Mouse (Mus musculus): Measurements from ENCODE around the gene Cachd1. TPM values are rescaled to one million over a fixed set of nuclear protein-coding genes. Genes with fewer than 3 reads are reported as not detected.

Gene Cachd1
- polyA plus RNA-seq, 1 experiment from 2014 or later, result 24.5 TPM

- no peak for DNase-seq (ENCODE audit: low spot score)
- H3K4me1 ChIP-seq, result peaks cover 40% of the 10 kb centered on the region
- H3K36me3 ChIP-seq (replicated peaks), result no peaks in the 10 kb centered on the region
- no peak overlapping the region for H3K4me3 ChIP-seq
- H3K27ac ChIP-seq (replicated peaks), result no peak overlapping the region
- peaks cover 5% of the 10 kb centered on the region; the same call in 1 of the 2 replicates for H3K27me3 ChIP-seq (replicated peaks; ENCODE audit: low read depth, poor library complexity, severe bottlenecking)
- 91% methylated on average over 14 of the region's 14 CpGs for WGBS
- H3K9me3 ChIP-seq, result no peaks in the 10 kb centered on the region
Measured at GRCm38 (mm10) chr4:100800730-100801442, 24.4 kb downstream of the Cachd1 start.

GRCm38 (mm10) chr4:100801443-100801786, 24.9 kb downstream of the Cachd1 start:
- H3K4me1 ChIP-seq, result peaks cover 34% of the 10 kb centered on the region
- 80% methylated on average over 3 of the region's 3 CpGs for WGBS

GRCm38 (mm10) chr4:100811057-100811695, 34.7 kb downstream of the Cachd1 start:
- H3K4me3 ChIP-seq, result no peak overlapping the region
- H3K27ac ChIP-seq (replicated peaks), result no peak overlapping the region
- no peaks in the 10 kb centered on the region for H3K27me3 ChIP-seq (replicated peaks; ENCODE audit: low read depth, poor library complexity, severe bottlenecking)
- no peaks in the 10 kb centered on the region for H3K9me3 ChIP-seq
- H3K4me1 ChIP-seq, result peaks cover 32% of the 10 kb centered on the region
- 20% methylated on average over 5 of the region's 5 CpGs for WGBS
- no peak for DNase-seq (ENCODE audit: low spot score)
- H3K36me3 ChIP-seq (replicated peaks), result peaks cover 3% of the 10 kb centered on the region; the same call in 1 of the 2 replicates

More at GRCm38 (mm10) chr4:100801443-100801786, 24.9 kb downstream of the Cachd1 start:
- no peak for DNase-seq (ENCODE audit: low spot score)
- H3K27ac ChIP-seq (replicated peaks), result no peak overlapping the region
- H3K27me3 ChIP-seq (replicated peaks; ENCODE audit: low read depth, poor library complexity, severe bottlenecking), result peaks cover 5% of the 10 kb centered on the region; the same call in 1 of the 2 replicates
- no peak overlapping the region for H3K4me3 ChIP-seq
- no peaks in the 10 kb centered on the region for H3K9me3 ChIP-seq
- no peaks in the 10 kb centered on the region for H3K36me3 ChIP-seq (replicated peaks)

GRCm38 (mm10) chr4:100811802-100812510, 35.5 kb downstream of the Cachd1 start:
- H3K9me3 ChIP-seq, result no peaks in the 10 kb centered on the region
- WGBS, result 27% methylated on average over 8 of the region's 8 CpGs
- no peak overlapping the region for H3K27ac ChIP-seq (replicated peaks)
- peaks cover 3% of the 10 kb centered on the region; the same call in 1 of the 2 replicates for H3K36me3 ChIP-seq (replicated peaks)
- H3K4me3 ChIP-seq, result no peak overlapping the region
- no peak for DNase-seq (ENCODE audit: low spot score)
- H3K27me3 ChIP-seq (replicated peaks; ENCODE audit: low read depth, poor library complexity, severe bottlenecking), result no peaks in the 10 kb centered on the region
- H3K4me1 ChIP-seq, result peaks cover 32% of the 10 kb centered on the region

GRCm38 (mm10) chr4:100813767-100814461, 37.4 kb downstream of the Cachd1 start:
- WGBS, result 89% methylated on average over 2 of the region's 2 CpGs
- H3K4me1 ChIP-seq, result peaks cover 32% of the 10 kb centered on the region

GRCm38 (mm10) chr4:100819238-100819637, 42.8 kb downstream of the Cachd1 start:
- H3K4me3 ChIP-seq, result no peak overlapping the region
- no peak for DNase-seq (ENCODE audit: low spot score)
- WGBS, result 97% methylated on average over 3 of the region's 3 CpGs
- H3K9me3 ChIP-seq, result no peaks in the 10 kb centered on the region
- no peaks in the 10 kb centered on the region for H3K36me3 ChIP-seq (replicated peaks)
- H3K4me1 ChIP-seq, result 0 out of 2 replicates have a peak, but pooled peaks cover 2% of the 10 kb centered on the region
- H3K27ac ChIP-seq (replicated peaks), result no peak overlapping the region
- H3K27me3 ChIP-seq (replicated peaks; ENCODE audit: low read depth, poor library complexity, severe bottlenecking), result no peaks in the 10 kb centered on the region

More at GRCm38 (mm10) chr4:100813767-100814461, 37.4 kb downstream of the Cachd1 start:
- H3K27me3 ChIP-seq (replicated peaks; ENCODE audit: low read depth, poor library complexity, severe bottlenecking), result no peaks in the 10 kb centered on the region
- H3K4me3 ChIP-seq, result no peak overlapping the region
- no peaks in the 10 kb centered on the region for H3K9me3 ChIP-seq
- H3K36me3 ChIP-seq (replicated peaks), result 0 out of 2 replicates have a peak, but pooled peaks cover 1% of the 10 kb centered on the region
- H3K27ac ChIP-seq (replicated peaks), result no peak overlapping the region
- DNase-seq (ENCODE audit: low spot score), result no peak

- Histone ChIP-seq H3K27me3 (replicated peaks; ENCODE audit: low read depth, poor library complexity, severe bottlenecking) (no peaks in the 10 kb centered on the region), H3K4me3 (no peak overlapping the region), H3K27ac (replicated peaks) (no peak overlapping the region), H3K9me3 (peaks cover 7% of the 10 kb centered on the region), H3K36me3 (replicated peaks) (peaks cover 8% of the 10 kb centered on the region), H3K4me1 (peaks cover 10% of the 10 kb centered on the region)
- no peak for DNase-seq (ENCODE audit: low spot score)
- WGBS, result 93% methylated on average over 7 of the region's 7 CpGs
Measured at GRCm38 (mm10) chr4:100822526-100822925, 46.1 kb downstream of the Cachd1 start.

GRCm38 (mm10) chr4:100827374-100827773, 50.9 kb downstream of the Cachd1 start:
- Histone ChIP-seq H3K4me3 (no peak overlapping the region), H3K9me3 (peaks cover 7% of the 10 kb centered on the region), H3K27ac (replicated peaks) (peak overlapping the region; percentile 36; the same call in 1 of the 2 replicates), H3K27me3 (replicated peaks; ENCODE audit: low read depth, poor library complexity, severe bottlenecking) (no peaks in the 10 kb centered on the region), H3K36me3 (replicated peaks) (peaks cover 8% of the 10 kb centered on the region), H3K4me1 (peaks cover 35% of the 10 kb centered on the region)
- DNase-seq (ENCODE audit: low spot score), result no peak
- 8% methylated on average over 5 of the region's 5 CpGs for WGBS

GRCm38 (mm10) chr4:100828737-100829136, 52.3 kb downstream of the Cachd1 start:
- 4% methylated on average over 10 of the region's 10 CpGs for WGBS
- peaks cover 8% of the 10 kb centered on the region for H3K36me3 ChIP-seq (replicated peaks)
- 0 out of 2 replicates have a peak overlapping the region, but pooled peaks have one; percentile 63 for H3K27ac ChIP-seq (replicated peaks)
- DNase-seq (ENCODE audit: low spot score), result peak; percentile 80
- peaks cover 7% of the 10 kb centered on the region for H3K9me3 ChIP-seq
- no peaks in the 10 kb centered on the region for H3K27me3 ChIP-seq (replicated peaks; ENCODE audit: low read depth, poor library complexity, severe bottlenecking)
- H3K4me1 ChIP-seq, result peaks cover 35% of the 10 kb centered on the region
- H3K4me3 ChIP-seq, result no peak overlapping the region

- Histone ChIP-seq H3K27me3 (replicated peaks; ENCODE audit: low read depth, poor library complexity, severe bottlenecking) (no peaks in the 10 kb centered on the region), H3K27ac (replicated peaks) (no peak overlapping the region), H3K9me3 (no peaks in the 10 kb centered on the region), H3K4me1 (peaks cover 44% of the 10 kb centered on the region), H3K36me3 (replicated peaks) (no peaks in the 10 kb centered on the region), H3K4me3 (no peak overlapping the region)
- 66% methylated on average over 6 of the region's 6 CpGs for WGBS
- DNase-seq (ENCODE audit: low spot score), result no peak
Measured at GRCm38 (mm10) chr4:100837205-100837604, 60.7 kb downstream of the Cachd1 start.

- H3K27me3 ChIP-seq (replicated peaks; ENCODE audit: low read depth, poor library complexity, severe bottlenecking), result no peaks in the 10 kb centered on the region
- whole genome bisulfite sequencing, result 40% methylated on average over 5 of the region's 5 CpGs
- H3K4me3 ChIP-seq, result no peak overlapping the region
- H3K9me3 ChIP-seq, result no peaks in the 10 kb centered on the region
- no peak for DNase-seq (ENCODE audit: low spot score)
- H3K27ac ChIP-seq (replicated peaks), result no peak overlapping the region; the same call in 1 of the 2 replicates
- no peaks in the 10 kb centered on the region; the same call in 1 of the 2 replicates for H3K36me3 ChIP-seq (replicated peaks)
- H3K4me1 ChIP-seq, result peaks cover 25% of the 10 kb centered on the region
Measured at GRCm38 (mm10) chr4:100842629-100843028, 66.2 kb downstream of the Cachd1 start.

- no peak for DNase-seq (ENCODE audit: low spot score)
- Histone ChIP-seq H3K27ac (replicated peaks) (no peak overlapping the region), H3K4me1 (peaks cover 20% of the 10 kb centered on the region), H3K4me3 (no peak overlapping the region), H3K36me3 (replicated peaks) (no peaks in the 10 kb centered on the region; the same call in 1 of the 2 replicates), H3K27me3 (replicated peaks; ENCODE audit: low read depth, poor library complexity, severe bottlenecking) (no peaks in the 10 kb centered on the region), H3K9me3 (no peaks in the 10 kb centered on the region)
- 62% methylated on average over 5 of the region's 5 CpGs for WGBS
Measured at GRCm38 (mm10) chr4:100843119-100843518, 66.6 kb downstream of the Cachd1 start.
